Mouse (Mus musculus): ENCODE measurements around the gene Rab6a. TPM values are rescaled to one million over a fixed set of nuclear protein-coding genes. Genes with fewer than 3 reads are reported as not detected.

Gene Rab6a
- polyA plus RNA-seq, 1 experiment from 2014 or later = 76.5 TPM

GRCm38 (mm10) chr7:100608130-100608741 lies 1.0 kb downstream of the Rab6a start, which contains the start of gene Mrpl48:
Gene Mrpl48 (minus strand): TSS chr7:100608301.
- H3K4me3 ChIP-seq (ENCODE audit: low read length) = peak within 1 kb of the TSS; percentile 100
- no peaks in the 10 kb centered on the region for H3K9me3 ChIP-seq (replicated peaks; ENCODE audit: control insufficient read depth, low read length)
- peak within 1 kb of the TSS; percentile 100 for H3K9ac ChIP-seq (ENCODE audit: low read length)
- under 1% methylated on average over 42 of the region's 43 CpGs for WGBS
- H3K4me1 ChIP-seq (ENCODE audit: control insufficient read depth, insufficient read depth, low read length) = peaks cover 7% of the 10 kb centered on the region
- peak; percentile 34 for ATAC-seq (replicated peaks; ENCODE audit: extremely low read depth, insufficient read depth, low FRiP score)
- H3K4me2 ChIP-seq (ENCODE audit: low read depth, low read length) = peak within 1 kb of the TSS; percentile 92
- H3K27me3 ChIP-seq (ENCODE audit: control insufficient read depth, insufficient read depth, low read length) = no peaks in the 10 kb centered on the region; the same call in 1 of the 2 replicates
- H3K27ac ChIP-seq (ENCODE audit: low read length) = peak within 1 kb of the TSS; percentile 100
- H3K36me3 ChIP-seq (ENCODE audit: control insufficient read depth, insufficient read depth) = no peaks in the 10 kb centered on the region

- Histone ChIP-seq H3K4me1 (ENCODE audit: control insufficient read depth, insufficient read depth, low read length) (peaks cover 7% of the 10 kb centered on the region), H3K4me3 (ENCODE audit: low read length) (peak overlapping the region; percentile 100), H3K9me3 (replicated peaks; ENCODE audit: control insufficient read depth, low read length) (no peaks in the 10 kb centered on the region), H3K27ac (ENCODE audit: low read length) (peak overlapping the region; percentile 100), H3K36me3 (ENCODE audit: control insufficient read depth, insufficient read depth) (no peaks in the 10 kb centered on the region), H3K9ac (ENCODE audit: low read length) (peak overlapping the region; percentile 100), H3K4me2 (ENCODE audit: low read depth, low read length) (peak overlapping the region; percentile 92), H3K27me3 (ENCODE audit: control insufficient read depth, insufficient read depth, low read length) (no peaks in the 10 kb centered on the region; the same call in 1 of the 2 replicates)
- WGBS = 14% methylated on average over 4 of the region's 4 CpGs
- ATAC-seq (replicated peaks; ENCODE audit: extremely low read depth, insufficient read depth, low FRiP score) = no peak
Observed at GRCm38 (mm10) chr7:100608910-100609309, 1.7 kb downstream of the Rab6a start.

- Histone ChIP-seq H3K4me2 (ENCODE audit: low read depth, low read length) (no peak overlapping the region), H3K4me1 (ENCODE audit: control insufficient read depth, insufficient read depth, low read length) (peaks cover 4% of the 10 kb centered on the region; the same call in 1 of the 2 replicates), H3K36me3 (ENCODE audit: control insufficient read depth, insufficient read depth) (no peaks in the 10 kb centered on the region), H3K27me3 (ENCODE audit: control insufficient read depth, insufficient read depth, low read length) (no peaks in the 10 kb centered on the region), H3K27ac (ENCODE audit: low read length) (no peak overlapping the region), H3K9me3 (replicated peaks; ENCODE audit: control insufficient read depth, low read length) (no peaks in the 10 kb centered on the region), H3K4me3 (ENCODE audit: low read length) (no peak overlapping the region), H3K9ac (ENCODE audit: low read length) (no peak overlapping the region)
- WGBS = 85% methylated on average over 4 of the region's 4 CpGs
- no peak for ATAC-seq (replicated peaks; ENCODE audit: extremely low read depth, insufficient read depth, low FRiP score)
Observed at GRCm38 (mm10) chr7:100616121-100616857, 9.1 kb downstream of the Rab6a start.

GRCm38 (mm10) chr7:100622277-100622676 lies 15.1 kb downstream of the Rab6a start:
- H3K9me3 ChIP-seq (replicated peaks; ENCODE audit: control insufficient read depth, low read length) = no peaks in the 10 kb centered on the region
- no peak overlapping the region for H3K9ac ChIP-seq (ENCODE audit: low read length)
- ATAC-seq (replicated peaks; ENCODE audit: extremely low read depth, insufficient read depth, low FRiP score) = no peak
- 0 out of 2 replicates have a peak, but pooled peaks cover 3% of the 10 kb centered on the region for H3K4me1 ChIP-seq (ENCODE audit: control insufficient read depth, insufficient read depth, low read length)
- H3K27me3 ChIP-seq (ENCODE audit: control insufficient read depth, insufficient read depth, low read length) = no peaks in the 10 kb centered on the region
- H3K36me3 ChIP-seq (ENCODE audit: control insufficient read depth, insufficient read depth) = no peaks in the 10 kb centered on the region
- 78% methylated on average over 2 of the region's 2 CpGs for WGBS
- no peak overlapping the region for H3K4me3 ChIP-seq (ENCODE audit: low read length)
- H3K27ac ChIP-seq (ENCODE audit: low read length) = no peak overlapping the region
- H3K4me2 ChIP-seq (ENCODE audit: low read depth, low read length) = no peak overlapping the region

GRCm38 (mm10) chr7:100624538-100624937 lies 17.3 kb downstream of the Rab6a start:
- Histone ChIP-seq H3K9me3 (replicated peaks; ENCODE audit: control insufficient read depth, low read length) (no peaks in the 10 kb centered on the region), H3K4me3 (ENCODE audit: low read length) (no peak overlapping the region), H3K4me1 (ENCODE audit: control insufficient read depth, insufficient read depth, low read length) (0 out of 2 replicates have a peak, but pooled peaks cover 3% of the 10 kb centered on the region), H3K36me3 (ENCODE audit: control insufficient read depth, insufficient read depth) (no peaks in the 10 kb centered on the region; the same call in 1 of the 2 replicates), H3K9ac (ENCODE audit: low read length) (no peak overlapping the region), H3K27ac (ENCODE audit: low read length) (no peak overlapping the region), H3K27me3 (ENCODE audit: control insufficient read depth, insufficient read depth, low read length) (no peaks in the 10 kb centered on the region), H3K4me2 (ENCODE audit: low read depth, low read length) (no peak overlapping the region)
- no peak for ATAC-seq (replicated peaks; ENCODE audit: extremely low read depth, insufficient read depth, low FRiP score)
- WGBS = 69% methylated on average over 3 of the region's 3 CpGs

- Histone ChIP-seq H3K4me3 (ENCODE audit: low read length) (no peak overlapping the region), H3K9ac (ENCODE audit: low read length) (no peak overlapping the region), H3K9me3 (replicated peaks; ENCODE audit: control insufficient read depth, low read length) (no peaks in the 10 kb centered on the region), H3K4me2 (ENCODE audit: low read depth, low read length) (no peak overlapping the region), H3K27me3 (ENCODE audit: control insufficient read depth, insufficient read depth, low read length) (no peaks in the 10 kb centered on the region), H3K27ac (ENCODE audit: low read length) (no peak overlapping the region), H3K36me3 (ENCODE audit: control insufficient read depth, insufficient read depth) (0 out of 2 replicates have a peak, but pooled peaks cover 8% of the 10 kb centered on the region), H3K4me1 (ENCODE audit: control insufficient read depth, insufficient read depth, low read length) (no peaks in the 10 kb centered on the region)
- WGBS = 0% methylated on average over 1 of the region's 1 CpGs
- no peak; the same call in 1 of the 2 replicates for ATAC-seq (replicated peaks; ENCODE audit: extremely low read depth, insufficient read depth, low FRiP score)
Observed at GRCm38 (mm10) chr7:100637657-100638056, 30.4 kb downstream of the Rab6a start.

GRCm38 (mm10) chr7:100642413-100642812 lies 35.2 kb downstream of the Rab6a start:
- Histone ChIP-seq H3K9me3 (replicated peaks; ENCODE audit: control insufficient read depth, low read length) (no peaks in the 10 kb centered on the region), H3K9ac (ENCODE audit: low read length) (no peak overlapping the region), H3K36me3 (ENCODE audit: control insufficient read depth, insufficient read depth) (0 out of 2 replicates have a peak, but pooled peaks cover 5% of the 10 kb centered on the region), H3K4me3 (ENCODE audit: low read length) (no peak overlapping the region), H3K27ac (ENCODE audit: low read length) (no peak overlapping the region), H3K4me1 (ENCODE audit: control insufficient read depth, insufficient read depth, low read length) (no peaks in the 10 kb centered on the region), H3K4me2 (ENCODE audit: low read depth, low read length) (no peak overlapping the region), H3K27me3 (ENCODE audit: control insufficient read depth, insufficient read depth, low read length) (no peaks in the 10 kb centered on the region)
- ATAC-seq (replicated peaks; ENCODE audit: extremely low read depth, insufficient read depth, low FRiP score) = no peak
- WGBS = 89% methylated on average over 4 of the region's 4 CpGs

GRCm38 (mm10) chr7:100645147-100645546 lies 37.9 kb downstream of the Rab6a start:
- H3K9me3 ChIP-seq (replicated peaks; ENCODE audit: control insufficient read depth, low read length) = no peaks in the 10 kb centered on the region
- H3K27me3 ChIP-seq (ENCODE audit: control insufficient read depth, insufficient read depth, low read length) = no peaks in the 10 kb centered on the region
- H3K36me3 ChIP-seq (ENCODE audit: control insufficient read depth, insufficient read depth) = 0 out of 2 replicates have a peak, but pooled peaks cover 5% of the 10 kb centered on the region
- H3K27ac ChIP-seq (ENCODE audit: low read length) = no peak overlapping the region
- no peaks in the 10 kb centered on the region for H3K4me1 ChIP-seq (ENCODE audit: control insufficient read depth, insufficient read depth, low read length)
- no peak overlapping the region for H3K4me3 ChIP-seq (ENCODE audit: low read length)
- WGBS = 26% methylated on average over 3 of the region's 3 CpGs
- H3K9ac ChIP-seq (ENCODE audit: low read length) = no peak overlapping the region
- no peak for ATAC-seq (replicated peaks; ENCODE audit: extremely low read depth, insufficient read depth, low FRiP score)
- no peak overlapping the region for H3K4me2 ChIP-seq (ENCODE audit: low read depth, low read length)

- H3K4me3 ChIP-seq (ENCODE audit: low read length) = no peak overlapping the region
- no peaks in the 10 kb centered on the region for H3K27me3 ChIP-seq (ENCODE audit: control insufficient read depth, insufficient read depth, low read length)
- H3K36me3 ChIP-seq (ENCODE audit: control insufficient read depth, insufficient read depth) = no peaks in the 10 kb centered on the region
- H3K4me1 ChIP-seq (ENCODE audit: control insufficient read depth, insufficient read depth, low read length) = 0 out of 2 replicates have a peak, but pooled peaks cover 2% of the 10 kb centered on the region
- WGBS = 71% methylated on average over 4 of the region's 4 CpGs
- H3K4me2 ChIP-seq (ENCODE audit: low read depth, low read length) = no peak overlapping the region
- peak overlapping the region; percentile 8; the same call in 1 of the 2 replicates for H3K27ac ChIP-seq (ENCODE audit: low read length)
- ATAC-seq (replicated peaks; ENCODE audit: extremely low read depth, insufficient read depth, low FRiP score) = 0 out of 2 replicates have a peak, but pooled peaks have one; percentile 46
- no peak overlapping the region for H3K9ac ChIP-seq (ENCODE audit: low read length)
- H3K9me3 ChIP-seq (replicated peaks; ENCODE audit: control insufficient read depth, low read length) = no peaks in the 10 kb centered on the region
Observed at GRCm38 (mm10) chr7:100649095-100649494, 41.9 kb downstream of the Rab6a start.

Measured in heart, embryonic 16.5 days (tissue).